Mouse (Mus musculus) layer of hippocampus, adult 18-20 months (tissue): ENCODE data around the gene Six4. TPM values are rescaled to one million over a fixed set of nuclear protein-coding genes. Genes with fewer than 3 reads are reported as not detected.
"Not testable (repeated sequence)": the region's sequence is repeated elsewhere in the genome, so short reads cannot be mapped to it uniquely, and the experiment has no call there.

Experiments used
- DNase-seq, 2 experiments: peaks; one replicate each; pipeline ENCODE4 v3.0.0; 2022; ENCODE audit warnings: low spot score in 2 of 2
- total RNA-seq, 2 experiments: library from RNA; stranded (reverse); gene quantifications; 2 replicates each; pipeline ENCODE4 v1.2.3; 2021

The Six4 gene
- total RNA-seq, 2 experiments from 2014 or later: 1.7 to 2.1 TPM

GRCm38 (mm10) chr12:73088911-73089310, 24.3 kb downstream of the Six4 start:
- no peak for DNase-seq

- DNase-seq: no peak
Observed at GRCm38 (mm10) chr12:73088500-73088899, 24.8 kb downstream of the Six4 start.

- DNase-seq: no peak
Observed at GRCm38 (mm10) chr12:73087086-73087485, 26.2 kb downstream of the Six4 start.

- DNase-seq: no peak
Observed at GRCm38 (mm10) chr12:73085739-73086630, 27.3 kb downstream of the Six4 start.

GRCm38 (mm10) chr12:73083773-73084172, 29.5 kb downstream of the Six4 start:
- no peak for DNase-seq

GRCm38 (mm10) chr12:73081828-73082227, 31.4 kb downstream of the Six4 start:
- DNase-seq: not testable (repeated sequence)

- DNase-seq: no peak
Observed at GRCm38 (mm10) chr12:73060805-73061410, 52.3 kb downstream of the Six4 start.

- DNase-seq: no peak
Observed at GRCm38 (mm10) chr12:73057492-73057891, 55.8 kb downstream of the Six4 start.

GRCm38 (mm10) chr12:73055451-73055850, 57.8 kb downstream of the Six4 start:
- DNase-seq: no peak

- DNase-seq: no peak
Observed at GRCm38 (mm10) chr12:73054576-73055185, 58.6 kb downstream of the Six4 start.

- no peak for DNase-seq
Observed at GRCm38 (mm10) chr12:73053668-73054241, 59.5 kb downstream of the Six4 start, which contains the start of gene Six1. Gene Six1 (minus strand): TSS chr12:73053887.

- DNase-seq: no peak
Observed at GRCm38 (mm10) chr12:73052651-73053591, 60.3 kb downstream of the Six4 start.

GRCm38 (mm10) chr12:73052036-73052650, 61.1 kb downstream of the Six4 start:
- no peak for DNase-seq

GRCm38 (mm10) chr12:73050811-73051580, 62.3 kb downstream of the Six4 start:
- no peak for DNase-seq

GRCm38 (mm10) chr12:73050305-73050704, 63.0 kb downstream of the Six4 start:
- DNase-seq: no peak
